Mouse (Mus musculus): ENCODE measurements around the gene Eef1b2.
"Not testable (repeated sequence)": the region's sequence is repeated elsewhere in the genome, so short reads cannot be mapped to it uniquely, and the experiment has no call there.

Gene Eef1b2

DNA sequence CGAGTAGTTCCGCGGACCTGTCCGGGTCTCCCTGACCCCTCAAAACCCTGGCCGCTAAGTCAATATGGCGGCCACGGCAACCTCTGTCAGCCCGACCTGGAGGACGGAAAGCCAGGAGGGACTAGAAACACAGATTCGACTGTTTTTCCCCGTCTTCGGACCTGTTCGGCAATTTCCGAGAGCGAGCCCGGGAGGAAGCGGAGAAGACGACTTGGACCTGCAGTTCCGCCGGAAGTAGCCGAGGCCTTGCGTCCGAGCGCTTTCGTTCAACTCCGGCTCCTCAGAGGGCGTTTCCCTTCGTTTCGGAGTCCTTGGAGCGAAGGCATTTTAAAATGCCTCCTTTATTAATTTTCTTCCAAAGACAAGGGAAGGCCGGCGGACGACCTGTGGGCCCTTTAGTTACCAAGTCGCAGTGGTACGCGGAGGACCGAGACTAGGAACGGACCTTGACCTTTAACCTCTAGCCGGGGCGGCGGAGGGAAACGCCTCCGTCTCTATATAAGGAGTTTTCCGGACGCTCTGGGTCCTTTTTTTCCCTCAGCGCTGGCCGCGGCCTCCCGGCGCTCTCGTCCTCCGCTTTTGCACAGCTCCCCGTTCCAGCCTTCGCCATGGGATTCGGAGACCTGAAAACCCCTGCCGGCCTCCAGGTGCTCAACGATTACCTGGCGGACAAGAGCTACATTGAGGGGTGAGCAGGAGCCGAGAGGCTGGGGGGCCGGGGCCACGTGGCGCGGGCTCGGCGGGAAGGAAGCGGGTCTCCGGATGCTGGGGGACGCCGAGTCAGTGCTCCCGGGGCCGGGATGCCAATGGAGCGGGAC lies at the start of gene Eef1b2, which contains the start of gene Ndufs1:
TSS of gene Eef1b2 (plus strand) at position 222 of the 818 bp plus-strand sequence.
TSS of gene Ndufs1 (minus strand) at position 230 of the 818 bp plus-strand sequence.
- peak; percentile 98 for DNase-seq (ENCODE audit: low read depth)

DNA sequence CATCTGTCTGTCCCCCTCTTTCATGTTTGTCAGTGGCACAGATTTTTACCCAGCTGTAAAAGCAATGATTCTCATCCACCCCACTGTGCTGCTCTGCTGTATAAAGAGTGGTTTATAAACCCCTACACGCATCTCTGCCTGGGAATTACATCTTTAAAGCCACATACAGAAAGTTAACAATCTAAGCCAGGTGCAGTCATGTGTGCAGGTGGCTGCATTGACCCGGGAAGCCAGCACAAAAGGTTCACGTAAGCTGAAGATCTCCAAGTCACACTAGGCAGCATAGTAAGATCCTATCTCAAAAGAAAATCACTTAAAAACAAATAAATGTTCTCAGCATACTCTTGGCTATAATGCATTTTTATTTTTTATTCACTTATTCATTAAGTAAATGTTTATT lies 47.4 kb upstream of the Eef1b2 start:
- DNase-seq (ENCODE audit: low read depth), result peak; percentile 31

- DNase-seq (ENCODE audit: low read depth), result peak; percentile 67
Observed at GRCm38 (mm10) chr1:63129857-63130690, 46.6 kb upstream of the Eef1b2 start.

DNA sequence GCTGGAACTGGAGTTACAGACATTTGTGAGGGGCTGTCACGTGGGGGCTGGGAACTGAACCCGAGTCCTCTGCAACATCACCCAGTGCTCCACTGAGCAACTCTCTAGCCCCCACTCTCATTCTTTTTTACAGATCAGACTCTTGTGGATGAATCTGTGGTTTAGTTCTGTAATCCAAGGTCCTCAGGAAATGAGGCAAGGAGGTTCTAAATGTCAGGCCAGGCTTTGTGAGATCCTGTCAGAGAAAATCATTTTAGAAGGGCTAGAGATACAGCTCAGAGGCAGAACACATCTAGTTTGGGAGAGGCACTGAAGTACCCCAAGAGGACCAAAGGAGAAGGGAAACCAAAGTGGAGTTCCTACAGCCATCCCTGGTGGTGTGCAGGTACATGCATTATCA lies 45.7 kb upstream of the Eef1b2 start:
- peak; percentile 28 for DNase-seq (ENCODE audit: low read depth)

DNA sequence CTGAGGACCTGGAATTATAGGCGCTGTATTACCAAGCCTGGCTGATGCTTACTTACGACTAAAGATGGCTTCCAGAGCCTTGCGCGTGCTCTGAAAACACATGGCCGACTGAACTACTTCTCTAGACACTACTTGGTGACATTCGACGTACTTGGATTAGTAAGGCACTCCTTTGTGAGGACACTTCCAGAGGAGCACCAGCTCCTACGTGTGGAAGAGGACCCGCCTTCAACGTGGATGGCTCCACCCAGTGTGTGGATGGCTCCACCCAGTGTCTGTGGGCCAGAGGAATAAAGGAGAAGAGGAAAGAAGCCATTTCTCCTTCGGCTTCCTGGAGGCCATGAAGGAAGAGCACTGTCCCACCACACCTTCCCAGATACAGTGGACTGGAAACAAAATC lies 44.9 kb upstream of the Eef1b2 start:
- no peak for DNase-seq (ENCODE audit: low read depth)

DNA sequence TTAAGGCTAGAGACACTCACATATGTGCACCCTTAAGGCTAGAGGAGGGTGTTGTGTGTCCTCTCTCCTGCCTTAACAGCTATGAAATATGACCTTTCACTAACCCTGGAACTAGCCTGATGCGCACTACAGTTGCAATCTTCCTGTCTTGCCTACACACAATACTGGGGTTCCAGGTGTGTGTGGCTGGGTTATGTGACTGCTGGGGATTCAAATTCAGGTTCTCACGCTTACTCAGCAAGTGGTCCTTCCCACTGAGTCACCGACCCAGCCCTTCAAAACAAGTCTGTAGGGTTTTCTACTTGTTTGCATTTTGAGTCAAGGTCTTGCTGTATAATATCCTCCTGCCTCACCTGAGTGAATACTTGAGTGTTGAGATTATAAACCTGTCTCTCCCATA lies 42.1 kb upstream of the Eef1b2 start:
- peak; percentile 24 for DNase-seq (ENCODE audit: low read depth)

DNA sequence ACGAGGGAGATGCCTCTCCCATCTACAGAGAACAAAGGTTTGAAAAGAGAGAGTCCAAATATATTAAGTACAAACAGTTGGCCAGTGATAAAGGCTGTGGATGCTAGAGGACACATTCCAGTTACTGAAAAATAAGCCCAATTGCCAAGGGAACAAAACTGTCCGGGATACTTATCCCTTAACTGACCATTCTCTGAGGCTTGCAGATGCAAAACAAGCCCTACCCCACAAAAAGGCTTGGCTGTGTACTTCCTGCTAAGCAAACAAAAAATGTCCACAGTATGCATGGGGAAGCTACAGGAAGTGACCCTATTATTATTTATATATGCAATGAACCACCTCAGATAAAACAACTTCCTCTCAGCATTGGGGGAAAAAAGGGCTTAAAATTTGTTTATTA lies 38.7 kb upstream of the Eef1b2 start:
- no peak for DNase-seq (ENCODE audit: low read depth)

DNA sequence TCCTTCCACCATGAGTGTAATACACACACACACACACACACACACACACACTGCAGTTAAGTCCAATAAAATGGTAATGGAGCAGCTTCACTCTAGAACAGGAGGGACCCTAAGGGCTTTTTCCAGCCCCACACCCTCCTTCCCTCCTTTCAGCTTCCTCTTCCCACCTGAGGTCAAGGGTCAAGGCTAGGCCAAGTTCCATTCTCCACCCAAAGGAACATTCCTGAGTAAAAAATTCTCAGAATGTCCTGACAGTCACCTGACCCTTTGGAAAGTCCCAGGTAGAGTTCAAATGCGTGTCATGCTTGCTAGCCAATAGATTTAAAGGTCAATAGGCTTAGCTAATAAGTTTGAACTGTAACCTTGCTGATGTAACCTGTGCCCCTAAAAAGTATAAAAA lies 38.0 kb upstream of the Eef1b2 start:
- not testable (repeated sequence) for DNase-seq (ENCODE audit: low read depth)

- DNase-seq (ENCODE audit: low read depth), result no peak
Observed at GRCm38 (mm10) chr1:63140231-63140630, 36.4 kb upstream of the Eef1b2 start.

DNA sequence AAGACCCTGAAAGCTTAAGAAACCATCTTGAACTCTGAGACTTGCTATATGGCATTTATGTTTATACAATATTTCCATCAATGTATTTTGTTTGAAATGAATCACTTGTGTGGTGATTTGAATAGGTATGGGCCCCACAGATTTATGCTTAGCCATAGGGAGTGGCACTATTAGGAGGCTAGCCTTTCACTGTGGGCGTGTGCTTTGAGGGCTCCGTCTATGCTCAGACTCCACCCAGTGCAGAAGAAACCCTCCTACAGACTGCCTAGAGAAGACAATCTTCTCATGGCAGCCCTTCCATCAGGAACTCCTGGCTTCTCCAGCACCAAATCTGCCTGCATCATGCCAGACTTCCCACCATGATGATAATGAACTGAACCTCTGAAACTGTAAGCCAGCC lies 8.0 kb upstream of the Eef1b2 start:
- no peak for DNase-seq (ENCODE audit: low read depth)

GRCm38 (mm10) chr1:63175853-63176252 lies 772 bp upstream of the Eef1b2 start:
- DNase-seq (ENCODE audit: low read depth), result no peak

GRCm38 (mm10) chr1:63176259-63176603 lies 394 bp upstream of the Eef1b2 start:
- no peak for DNase-seq (ENCODE audit: low read depth)

GRCm38 (mm10) chr1:63178308-63178707 lies 1.7 kb downstream of the Eef1b2 start:
- peak; percentile 16 for DNase-seq (ENCODE audit: low read depth)

DNA sequence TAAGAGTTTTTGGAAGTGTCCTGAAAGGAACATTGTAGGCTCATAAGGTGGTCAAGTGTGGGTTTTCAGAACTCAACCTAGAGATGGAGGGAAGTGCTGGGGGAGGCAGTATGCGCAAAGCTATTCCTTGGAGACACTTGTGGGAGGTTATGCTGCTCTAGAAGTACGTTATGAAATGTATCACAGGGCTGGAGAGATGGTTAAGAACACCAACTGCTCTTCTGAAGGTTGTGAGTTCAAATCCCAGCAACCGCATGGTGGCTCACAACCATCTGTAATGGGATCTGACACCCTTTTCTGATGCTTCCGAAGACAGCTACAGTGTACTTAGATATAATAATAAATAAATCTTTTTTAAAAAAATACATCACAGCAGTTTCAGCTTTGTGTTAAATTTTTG lies 3.5 kb downstream of the Eef1b2 start:
- no peak for DNase-seq (ENCODE audit: low read depth)

- not testable (repeated sequence) for DNase-seq (ENCODE audit: low read depth)
Observed at GRCm38 (mm10) chr1:63180575-63180974, 4.0 kb downstream of the Eef1b2 start.

DNA sequence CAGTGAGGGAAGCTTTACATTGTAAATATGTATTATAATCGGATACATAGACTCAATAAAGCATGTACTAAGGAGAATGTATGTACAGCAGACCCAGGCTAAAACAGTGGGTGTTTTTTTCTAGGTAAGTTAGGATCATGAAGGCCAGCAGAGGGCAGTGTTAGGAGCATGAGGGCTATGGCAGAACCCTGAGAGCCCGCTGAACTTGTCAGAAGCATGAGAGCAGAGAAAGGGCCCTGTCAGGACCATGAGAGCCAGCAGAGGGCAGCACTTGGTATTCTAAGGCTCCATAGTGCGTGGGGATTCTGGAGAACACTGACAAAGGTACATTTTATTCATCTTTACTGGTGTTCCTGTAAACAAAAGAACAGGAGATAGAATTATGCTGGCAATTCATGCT lies 4.4 kb downstream of the Eef1b2 start:
- DNase-seq (ENCODE audit: low read depth), result peak; percentile 99

GRCm38 (mm10) chr1:63181480-63181879 lies 4.9 kb downstream of the Eef1b2 start:
- DNase-seq (ENCODE audit: low read depth), result no peak

- no peak for DNase-seq (ENCODE audit: low read depth)
Observed at GRCm38 (mm10) chr1:63182212-63182611, 5.6 kb downstream of the Eef1b2 start.

GRCm38 (mm10) chr1:63182636-63183270 lies 6.1 kb downstream of the Eef1b2 start:
- peak; percentile 77 for DNase-seq (ENCODE audit: low read depth)

DNA sequence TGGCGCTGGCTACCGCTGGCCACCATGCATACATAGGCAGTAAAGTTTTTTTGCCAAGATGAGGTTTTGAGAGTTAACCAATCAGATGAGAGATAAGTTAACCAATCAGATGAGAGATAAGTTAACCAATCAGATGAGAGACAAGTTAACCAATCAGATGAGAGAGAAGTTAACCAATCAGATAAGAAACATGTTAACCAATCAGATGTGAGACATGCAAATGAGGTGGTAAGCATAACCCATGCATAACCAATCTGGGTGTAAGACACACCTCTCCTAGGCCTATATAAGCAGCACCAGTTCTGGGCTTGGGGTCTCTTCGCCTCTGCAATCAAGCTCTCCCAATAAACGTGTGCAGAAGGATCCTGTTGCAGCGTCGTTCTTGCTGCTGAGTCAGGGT lies 8.8 kb downstream of the Eef1b2 start:
- DNase-seq (ENCODE audit: low read depth), result not testable (repeated sequence)

- DNase-seq (ENCODE audit: low read depth), result no peak
Observed at GRCm38 (mm10) chr1:63188536-63188935, 11.9 kb downstream of the Eef1b2 start.

- DNase-seq (ENCODE audit: low read depth), result no peak
Observed at GRCm38 (mm10) chr1:63190851-63191250, 14.2 kb downstream of the Eef1b2 start.

Measured in induced T-regulatory cell, adult 2 months (primary cell).